Mouse (Mus musculus): ENCODE data around the gene Rnpepl1.

The Rnpepl1 gene

GRCm38 (mm10) chr1:92906779-92907631, 3.6 kb upstream of the Rnpepl1 start, which contains the start of gene Dusp28:
Dusp28 (plus strand) TSS chr1:92906981.
- peak; percentile 77 for DNase-seq (ENCODE audit: low read depth, low spot score)

GRCm38 (mm10) chr1:92907632-92908360, 2.8 kb upstream of the Rnpepl1 start:
- no peak for DNase-seq (ENCODE audit: low read depth, low spot score)

- DNase-seq (ENCODE audit: low read depth, low spot score), result no peak
These were observed 1.9 kb upstream of the Rnpepl1 start for GRCm38 (mm10) chr1:92908664-92909063.

GRCm38 (mm10) chr1:92909068-92909467, 1.5 kb upstream of the Rnpepl1 start:
- DNase-seq (ENCODE audit: low read depth, low spot score), result no peak

- no peak for DNase-seq (ENCODE audit: low read depth, low spot score)
These were observed 540 bp downstream of the Rnpepl1 start for GRCm38 (mm10) chr1:92910925-92911720.

- DNase-seq (ENCODE audit: low read depth, low spot score), result no peak
These were observed 1.1 kb downstream of the Rnpepl1 start for GRCm38 (mm10) chr1:92911721-92912138.

- DNase-seq (ENCODE audit: low read depth, low spot score), result no peak
These were observed 1.7 kb downstream of the Rnpepl1 start for GRCm38 (mm10) chr1:92912286-92912685.

GRCm38 (mm10) chr1:92914239-92914638, 3.7 kb downstream of the Rnpepl1 start:
- DNase-seq (ENCODE audit: low read depth, low spot score), result no peak

- DNase-seq (ENCODE audit: low read depth, low spot score), result no peak
These were observed 4.4 kb downstream of the Rnpepl1 start for GRCm38 (mm10) chr1:92914993-92915392.

GRCm38 (mm10) chr1:92916725-92917124, 6.1 kb downstream of the Rnpepl1 start:
- DNase-seq (ENCODE audit: low read depth, low spot score), result no peak

- no peak for DNase-seq (ENCODE audit: low read depth, low spot score)
These were observed 8.6 kb downstream of the Rnpepl1 start for GRCm38 (mm10) chr1:92919151-92919550.

- no peak for DNase-seq (ENCODE audit: low read depth, low spot score)
These were observed 9.2 kb downstream of the Rnpepl1 start for GRCm38 (mm10) chr1:92919775-92920174.

- DNase-seq (ENCODE audit: low read depth, low spot score), result no peak
These were observed 10.1 kb downstream of the Rnpepl1 start for GRCm38 (mm10) chr1:92920474-92921200.

- DNase-seq (ENCODE audit: low read depth, low spot score), result no peak
These were observed 10.9 kb downstream of the Rnpepl1 start for GRCm38 (mm10) chr1:92921496-92921895.

- no peak for DNase-seq (ENCODE audit: low read depth, low spot score)
These were observed 19.7 kb downstream of the Rnpepl1 start for GRCm38 (mm10) chr1:92930171-92930706.

- DNase-seq (ENCODE audit: low read depth, low spot score), result no peak
These were observed 23.0 kb downstream of the Rnpepl1 start for GRCm38 (mm10) chr1:92933611-92934010.

- peak; percentile 91 for DNase-seq (ENCODE audit: low read depth, low spot score)
These were observed 23.7 kb downstream of the Rnpepl1 start, which contains the start of gene Capn10 for GRCm38 (mm10) chr1:92934182-92934827. Capn10 (plus strand) TSS chr1:92934376.

GRCm38 (mm10) chr1:92935054-92935962, 24.7 kb downstream of the Rnpepl1 start:
- DNase-seq (ENCODE audit: low read depth, low spot score), result no peak

GRCm38 (mm10) chr1:92935977-92936376, 25.4 kb downstream of the Rnpepl1 start:
- no peak for DNase-seq (ENCODE audit: low read depth, low spot score)
